Mouse (Mus musculus): ENCODE measurements at regions not wholly inside any gene's neighbourhood (a gene's known extent, or its start where the extent isn't known, plus 50 kb on each side); places are given as distances from the start of the nearest gene placed in this dataset.

DNA sequence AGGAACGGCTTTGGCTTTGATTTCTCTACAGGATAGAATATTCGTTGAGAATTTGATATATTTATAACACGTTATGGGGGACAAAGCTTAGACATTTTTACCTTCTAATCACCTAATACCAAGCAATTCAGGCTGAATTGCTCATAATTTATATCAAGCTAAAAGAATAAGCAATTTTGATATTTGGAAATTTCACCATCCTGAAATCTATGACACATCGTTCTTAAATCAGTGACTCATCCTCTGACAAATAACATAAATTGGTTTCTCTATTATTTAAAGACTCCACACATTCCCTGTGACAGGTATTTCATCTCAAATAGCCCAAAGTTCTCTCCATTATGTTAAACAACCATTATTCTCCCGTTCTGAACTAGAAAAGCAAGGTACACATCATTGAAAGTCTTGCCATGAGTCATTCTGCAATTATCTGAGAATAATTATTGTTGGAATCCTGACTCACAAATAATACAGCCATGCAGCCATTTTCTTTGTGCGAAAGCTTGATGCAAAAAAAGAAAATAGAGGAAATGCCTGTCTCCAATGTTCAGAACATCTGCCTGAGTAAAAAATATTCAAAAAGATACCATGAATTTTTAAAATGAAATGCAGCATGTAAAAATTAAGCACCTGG, 182.3 kb upstream of the BC052040 start:
- TF ChIP-seq EP300 (IDR thresholded peaks at IDR 0.05; ENCODE audit: low read depth) (no peak), CTCF (IDR thresholded peaks at IDR 0.05; ENCODE audit: low read depth) (no peak)
- Histone ChIP-seq H3K4me2 (ENCODE audit: low read depth, low read length) (no peak overlapping the region), H3K9me3 (replicated peaks; ENCODE audit: control insufficient read depth, low read length) (no peaks in the 10 kb centered on the region), H3K27ac (ENCODE audit: low read depth) (no peak overlapping the region), H3K4me3 (ENCODE audit: low read depth, low read length) (no peak overlapping the region), H3K4me1 (ENCODE audit: control insufficient read depth, insufficient read depth) (no peaks in the 10 kb centered on the region), H3K27me3 (ENCODE audit: control insufficient read depth, insufficient read depth, low read length) (no peaks in the 10 kb centered on the region), H3K9ac (replicated peaks; ENCODE audit: low read depth, low read length) (no peak overlapping the region), H3K36me3 (replicated peaks; ENCODE audit: control insufficient read depth, insufficient read depth, low read length) (no peaks in the 10 kb centered on the region)
- DNase-seq (ENCODE audit: low spot score): no peak
- WGBS: 83% methylated on average over 6 of the region's 6 CpGs
- ATAC-seq (ENCODE audit: insufficient read depth, low read depth): no peak

DNA sequence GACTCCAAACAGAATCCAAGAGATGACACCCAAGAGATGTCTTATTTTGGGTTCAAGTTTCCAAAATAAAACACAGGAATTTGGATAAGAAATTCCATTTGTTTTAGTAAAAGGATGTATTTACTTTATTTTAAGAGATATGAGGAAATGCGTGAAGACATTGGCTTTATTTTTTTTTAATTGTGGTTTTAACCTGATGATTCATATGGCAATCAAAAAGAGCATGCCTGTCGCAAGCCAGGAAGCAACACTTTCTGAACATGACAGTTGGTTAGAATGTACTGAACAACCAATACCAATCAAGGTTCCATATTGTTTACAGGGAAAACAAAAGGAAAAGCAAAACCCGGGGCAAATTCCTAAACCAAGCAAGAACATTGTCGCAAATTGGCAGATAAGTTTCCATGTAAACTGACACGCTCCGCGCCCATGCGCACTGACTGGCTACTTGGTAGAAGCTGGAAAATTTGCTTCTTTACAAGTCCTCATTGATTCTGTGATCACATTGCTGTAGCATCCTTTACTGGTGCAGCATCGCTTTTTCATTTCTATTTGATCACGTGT, 181.4 kb upstream of the BC052040 start:
- no peak for TF ChIP-seq CTCF (IDR thresholded peaks at IDR 0.05; ENCODE audit: low read depth)
- WGBS: 91% methylated on average over 10 of the region's 10 CpGs
- Histone ChIP-seq H3K27ac (ENCODE audit: low read depth) (no peak overlapping the region), H3K4me1 (ENCODE audit: control insufficient read depth, insufficient read depth) (no peaks in the 10 kb centered on the region), H3K4me2 (ENCODE audit: low read depth, low read length) (no peak overlapping the region), H3K9ac (replicated peaks; ENCODE audit: low read depth, low read length) (no peak overlapping the region), H3K27me3 (ENCODE audit: control insufficient read depth, insufficient read depth, low read length) (no peaks in the 10 kb centered on the region), H3K4me3 (ENCODE audit: low read depth, low read length) (no peak overlapping the region), H3K9me3 (replicated peaks; ENCODE audit: control insufficient read depth, low read length) (no peaks in the 10 kb centered on the region), H3K36me3 (replicated peaks; ENCODE audit: control insufficient read depth, insufficient read depth, low read length) (no peaks in the 10 kb centered on the region)
- no peak for ATAC-seq (ENCODE audit: insufficient read depth, low read depth)
- no peak for DNase-seq (ENCODE audit: low spot score)

DNA sequence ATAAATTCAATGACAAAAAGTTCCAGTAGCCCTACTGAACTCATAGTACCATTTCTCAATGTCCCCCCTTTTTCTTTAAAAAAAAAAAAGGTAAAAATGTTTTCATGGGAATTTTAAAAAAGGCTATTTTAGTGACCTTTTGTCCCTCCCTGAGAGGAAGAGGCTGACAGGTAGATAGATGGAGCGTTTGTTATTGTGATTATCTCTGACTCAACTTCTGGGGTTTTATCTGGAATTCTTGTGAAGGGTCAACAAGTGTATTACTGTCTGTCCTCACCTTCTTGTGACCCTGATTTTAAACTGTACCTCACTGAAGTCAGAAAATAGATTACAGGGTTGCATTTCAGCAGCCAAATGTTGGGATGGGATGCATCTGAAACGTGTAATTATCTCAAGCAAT, 179.3 kb upstream of the BC052040 start:
- Histone ChIP-seq H3K4me1 (ENCODE audit: control insufficient read depth, insufficient read depth) (no peaks in the 10 kb centered on the region), H3K27me3 (ENCODE audit: control insufficient read depth, insufficient read depth, low read length) (no peaks in the 10 kb centered on the region), H3K9me3 (replicated peaks; ENCODE audit: control insufficient read depth, low read length) (no peaks in the 10 kb centered on the region), H3K4me3 (ENCODE audit: low read depth, low read length) (no peak overlapping the region), H3K36me3 (replicated peaks; ENCODE audit: control insufficient read depth, insufficient read depth, low read length) (no peaks in the 10 kb centered on the region), H3K4me2 (ENCODE audit: low read depth, low read length) (no peak overlapping the region), H3K27ac (ENCODE audit: low read depth) (no peak overlapping the region), H3K9ac (replicated peaks; ENCODE audit: low read depth, low read length) (no peak overlapping the region)
- TF ChIP-seq CTCF (IDR thresholded peaks at IDR 0.05; ENCODE audit: low read depth): no peak
- no peak for TF ChIP-seq EP300 (IDR thresholded peaks at IDR 0.05; ENCODE audit: low read depth)
- no peak for DNase-seq (ENCODE audit: low spot score)
- 38% methylated on average over 2 of the region's 2 CpGs for WGBS
- ATAC-seq (ENCODE audit: insufficient read depth, low read depth): no peak

DNA sequence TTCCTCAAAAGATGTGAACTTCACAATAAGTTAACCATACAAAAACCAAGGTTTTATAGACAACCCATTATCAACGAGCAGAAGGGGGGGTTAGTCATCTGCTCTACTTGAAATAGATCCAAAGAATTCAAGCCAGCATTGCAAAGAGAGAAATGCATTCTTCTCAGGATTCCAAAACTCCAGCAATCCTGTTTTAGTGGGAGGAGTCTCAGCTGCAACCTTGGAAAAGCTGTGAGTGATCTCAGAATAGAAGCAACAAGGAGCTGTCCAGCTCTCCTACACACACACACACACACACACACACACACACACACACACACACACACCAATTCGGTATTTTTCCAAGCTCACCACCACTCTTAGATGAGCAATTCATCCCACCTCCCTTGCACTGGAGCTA, 149.0 kb upstream of the BC052040 start:
- Histone ChIP-seq H3K9me3 (replicated peaks; ENCODE audit: control insufficient read depth, low read length) (no peaks in the 10 kb centered on the region), H3K4me2 (ENCODE audit: low read depth, low read length) (no peak overlapping the region), H3K9ac (replicated peaks; ENCODE audit: low read depth, low read length) (no peak overlapping the region), H3K4me1 (ENCODE audit: control insufficient read depth, insufficient read depth) (no peaks in the 10 kb centered on the region), H3K36me3 (replicated peaks; ENCODE audit: control insufficient read depth, insufficient read depth, low read length) (no peaks in the 10 kb centered on the region), H3K27ac (ENCODE audit: low read depth) (no peak overlapping the region), H3K27me3 (ENCODE audit: control insufficient read depth, insufficient read depth, low read length) (no peaks in the 10 kb centered on the region), H3K4me3 (ENCODE audit: low read depth, low read length) (no peak overlapping the region)
- WGBS: 19% methylated on average over 2 of the region's 2 CpGs
- ATAC-seq (ENCODE audit: insufficient read depth, low read depth) (no peak), DNase-seq (ENCODE audit: low spot score) (no peak)
- TF ChIP-seq CTCF (IDR thresholded peaks at IDR 0.05; ENCODE audit: low read depth) (no peak), EP300 (IDR thresholded peaks at IDR 0.05; ENCODE audit: low read depth) (no peak)

DNA sequence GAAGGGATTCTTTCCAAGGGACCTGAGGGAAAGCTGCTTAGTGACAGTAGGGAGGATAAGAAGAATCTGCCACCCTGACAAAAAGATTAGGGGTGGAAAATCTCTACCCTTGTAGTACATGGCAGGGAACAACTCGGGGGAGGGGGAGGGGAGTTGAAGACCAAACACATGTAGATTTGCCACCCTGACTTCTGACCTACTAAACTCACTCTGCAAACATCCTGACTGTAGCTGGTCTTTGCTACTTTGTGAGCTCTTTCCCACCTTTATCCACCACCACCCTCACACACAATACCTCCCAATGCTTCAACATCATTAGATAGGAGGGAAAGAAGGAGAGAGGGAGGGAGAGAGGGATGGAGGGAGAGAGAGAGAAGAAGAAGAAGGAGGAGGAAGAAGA, 140.4 kb upstream of the BC052040 start:
- Histone ChIP-seq H3K27me3 (ENCODE audit: control insufficient read depth, insufficient read depth, low read length) (no peaks in the 10 kb centered on the region), H3K9me3 (replicated peaks; ENCODE audit: control insufficient read depth, low read length) (no peaks in the 10 kb centered on the region), H3K36me3 (replicated peaks; ENCODE audit: control insufficient read depth, insufficient read depth, low read length) (no peaks in the 10 kb centered on the region), H3K27ac (ENCODE audit: low read depth) (no peak overlapping the region), H3K4me3 (ENCODE audit: low read depth, low read length) (no peak overlapping the region), H3K4me2 (ENCODE audit: low read depth, low read length) (no peak overlapping the region), H3K9ac (replicated peaks; ENCODE audit: low read depth, low read length) (no peak overlapping the region), H3K4me1 (ENCODE audit: control insufficient read depth, insufficient read depth) (no peaks in the 10 kb centered on the region)
- 11% methylated on average over 1 of the region's 1 CpGs for WGBS
- DNase-seq (ENCODE audit: low spot score) (no peak), ATAC-seq (ENCODE audit: insufficient read depth, low read depth) (no peak)
- no peak for TF ChIP-seq CTCF (IDR thresholded peaks at IDR 0.05; ENCODE audit: low read depth)
- TF ChIP-seq EP300 (IDR thresholded peaks at IDR 0.05; ENCODE audit: low read depth): no peak

Measured in heart, postnatal 0 days (tissue).